ENCODE assay signal across 1 mouse cellular context in the genomic region with DNA sequence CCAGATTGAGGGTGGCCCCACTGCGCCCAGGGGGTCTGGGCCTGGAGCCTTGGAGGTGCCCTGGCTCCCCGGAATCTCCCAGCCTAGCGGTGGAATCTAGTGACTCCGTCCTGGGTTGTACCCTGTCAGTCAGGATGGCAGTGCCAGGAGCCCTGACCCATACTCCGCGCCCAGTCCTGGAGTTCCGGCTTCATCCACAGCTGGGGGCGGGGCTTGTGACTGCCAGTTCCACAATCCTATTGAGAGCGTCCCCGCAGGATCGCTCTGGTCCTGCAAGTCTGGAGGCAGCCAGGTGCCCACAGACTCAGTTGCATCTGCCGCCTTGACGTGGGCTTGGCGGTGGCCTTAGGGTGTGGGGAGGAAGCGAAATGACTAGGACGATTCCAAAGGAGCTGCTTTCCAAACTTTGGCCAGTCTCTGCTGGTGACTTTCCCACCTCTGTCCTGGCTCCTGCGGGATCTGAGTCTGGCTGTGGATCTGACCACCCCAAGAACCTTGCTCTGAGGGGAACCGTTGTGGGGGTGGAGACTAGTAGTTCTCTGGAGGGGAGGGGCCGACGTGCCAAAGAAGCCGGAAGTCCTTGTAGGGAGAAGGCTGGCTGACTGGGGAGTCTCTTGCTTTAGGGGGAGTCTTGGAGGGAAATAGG.
TF ChIP-seq lines count a peak whose summit lies in the region.

No protein-coding gene starts in this region.

TF ChIP-seq in myocyte, 11 proteins besides CTCF, POLR2A, EP300 and RAD21 (continued from another document):
- TF ChIP-seq MYOG (IDR thresholded peaks at IDR 0.05; ENCODE audit: control insufficient read depth in 1 of 3, insufficient read depth in 1 of 3, insufficient read length in 2 of 3, low read depth in 2 of 3), result peak in 2 of 3 experiments; percentile 38 to 40
- peak; percentile 92 for TF ChIP-seq SRF (IDR thresholded peaks at IDR 0.05; ENCODE audit: control insufficient read depth, insufficient read length, low read depth)
- TF ChIP-seq REST (IDR thresholded peaks at IDR 0.05; ENCODE audit: insufficient read depth, insufficient read length), result no peak
- no peak for TF ChIP-seq TCF3 (IDR thresholded peaks at IDR 0.05; ENCODE audit: insufficient read length, low read depth)
- no peak for TF ChIP-seq TCF12 (IDR thresholded peaks at IDR 0.05; ENCODE audit: insufficient read depth, poor library complexity, severe bottlenecking)
- no peak for TF ChIP-seq MAX (IDR thresholded peaks at IDR 0.05; ENCODE audit: low read depth)
- TF ChIP-seq CEBPB (IDR thresholded peaks at IDR 0.05; ENCODE audit: insufficient read depth, poor library complexity, severe bottlenecking), result no peak
- TF ChIP-seq USF1 (IDR thresholded peaks at IDR 0.05; ENCODE audit: low read depth), result no peak
- TF ChIP-seq POLR2AphosphoS2 (IDR thresholded peaks at IDR 0.05; ENCODE audit: insufficient read length, low read depth), result peak; percentile 71
